Mouse (Mus musculus): ENCODE data around the gene Gsdma3.
"Not testable (repeated sequence)": the region's sequence is repeated elsewhere in the genome, so short reads cannot be mapped to it uniquely, and the experiment has no call there.

Gene Gsdma3

DNA sequence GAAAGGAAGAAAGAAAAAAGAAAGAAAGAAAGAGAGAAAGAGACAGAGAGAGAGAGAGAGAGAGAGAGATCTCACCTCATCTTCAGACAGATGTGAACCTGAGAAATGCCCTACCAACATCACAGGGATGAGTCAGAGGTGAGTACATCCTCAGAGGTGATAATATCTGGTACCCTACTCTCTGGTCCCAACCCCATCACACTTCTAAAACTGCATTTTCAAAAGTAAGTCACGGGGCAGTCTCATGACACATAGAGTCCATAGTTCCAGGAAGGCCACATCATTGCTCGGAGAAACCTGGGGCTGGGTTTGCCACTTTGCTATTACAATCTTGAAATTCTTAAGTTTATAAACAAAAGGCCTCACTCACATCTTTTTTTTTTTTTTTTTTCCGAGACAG lies 30.2 kb upstream of the Gsdma3 start:
- no peak for DNase-seq (ENCODE audit: low spot score)

DNA sequence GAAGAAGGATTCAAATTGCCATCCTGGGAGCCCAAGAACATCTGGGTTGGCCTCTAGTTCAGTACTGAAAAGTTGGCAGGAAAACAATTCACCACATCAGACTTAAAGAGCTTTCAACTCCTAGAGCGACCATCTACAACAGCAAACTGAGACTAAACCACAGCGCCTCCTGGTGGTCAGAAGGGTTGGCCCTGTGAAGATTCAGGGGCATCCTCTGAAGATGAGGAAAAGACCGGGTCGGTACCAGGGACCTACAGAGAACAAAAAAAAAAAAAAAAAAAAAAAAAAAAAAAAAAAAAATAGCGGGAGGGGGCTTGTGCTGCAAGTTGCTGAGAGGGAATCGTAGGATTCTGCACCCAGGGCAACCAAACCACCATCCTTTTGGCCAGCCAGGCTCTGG lies 28.8 kb upstream of the Gsdma3 start:
- DNase-seq (ENCODE audit: low spot score), result peak; percentile 62

GRCm38 (mm10) chr11:98597991-98598390 lies 28.2 kb upstream of the Gsdma3 start, which contains the start of gene Lrrc3c:
Gene Lrrc3c (plus strand): TSS chr11:98598291.
- DNase-seq (ENCODE audit: low spot score), result no peak

DNA sequence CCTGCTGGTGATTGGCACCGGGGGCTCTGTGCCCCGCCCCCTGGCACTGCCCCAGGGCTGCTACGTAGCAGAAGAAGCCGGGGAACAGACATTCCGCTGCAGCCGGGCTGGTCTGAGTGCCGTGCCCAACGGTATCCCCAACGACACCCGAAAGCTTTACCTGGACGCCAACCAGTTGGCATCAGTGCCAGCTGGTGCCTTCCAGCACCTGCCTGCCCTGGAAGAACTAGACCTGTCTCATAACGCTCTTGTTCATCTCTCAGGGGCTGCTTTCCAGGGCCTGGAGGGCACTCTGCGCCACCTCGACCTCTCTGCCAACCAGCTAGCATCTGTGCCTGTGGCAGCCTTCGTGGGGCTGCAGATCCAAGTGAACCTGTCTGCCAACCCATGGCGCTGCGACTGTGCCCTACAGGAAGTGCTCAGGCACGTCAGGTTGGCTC lies 27.3 kb upstream of the Gsdma3 start:
- no peak for DNase-seq (ENCODE audit: low spot score)

GRCm38 (mm10) chr11:98599291-98599690 lies 26.9 kb upstream of the Gsdma3 start:
- no peak for DNase-seq (ENCODE audit: low spot score)

DNA sequence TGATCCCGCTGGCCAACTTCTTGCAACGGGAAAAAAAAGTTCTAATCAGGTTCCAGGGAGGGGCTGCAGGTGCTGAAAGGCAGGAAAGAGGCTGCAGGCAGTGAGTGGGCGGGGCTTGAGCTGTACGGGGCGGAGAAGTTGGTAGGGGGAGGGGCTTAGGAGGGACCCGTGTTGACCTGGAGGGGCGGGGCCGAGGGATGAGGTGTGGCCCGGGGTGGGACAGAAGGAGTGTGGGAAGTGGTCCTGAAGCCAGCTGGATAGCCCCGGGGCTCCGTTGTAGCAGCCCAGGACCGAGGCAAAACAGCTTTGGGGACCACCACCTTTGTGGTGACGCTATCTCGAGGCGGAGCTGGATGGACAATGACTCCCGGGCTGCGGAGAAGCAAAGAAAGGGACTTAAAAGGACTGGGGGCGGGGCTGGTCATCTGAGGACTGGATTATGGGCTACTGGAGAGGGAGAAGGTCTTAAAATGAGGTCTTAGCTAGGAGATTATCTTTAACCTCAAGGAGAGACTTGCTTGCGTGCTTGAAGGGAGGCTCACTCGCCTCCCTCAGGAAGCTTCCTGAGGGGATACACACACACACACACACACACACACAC lies 24.0 kb upstream of the Gsdma3 start:
- no peak for DNase-seq (ENCODE audit: low spot score)

GRCm38 (mm10) chr11:98603953-98604352 lies 22.2 kb upstream of the Gsdma3 start:
- no peak for DNase-seq (ENCODE audit: low spot score)

- DNase-seq (ENCODE audit: low spot score), result not testable (repeated sequence)
These were observed 21.2 kb upstream of the Gsdma3 start for GRCm38 (mm10) chr11:98604911-98605310.

GRCm38 (mm10) chr11:98606763-98607162 lies 19.4 kb upstream of the Gsdma3 start:
- DNase-seq (ENCODE audit: low spot score), result no peak

DNA sequence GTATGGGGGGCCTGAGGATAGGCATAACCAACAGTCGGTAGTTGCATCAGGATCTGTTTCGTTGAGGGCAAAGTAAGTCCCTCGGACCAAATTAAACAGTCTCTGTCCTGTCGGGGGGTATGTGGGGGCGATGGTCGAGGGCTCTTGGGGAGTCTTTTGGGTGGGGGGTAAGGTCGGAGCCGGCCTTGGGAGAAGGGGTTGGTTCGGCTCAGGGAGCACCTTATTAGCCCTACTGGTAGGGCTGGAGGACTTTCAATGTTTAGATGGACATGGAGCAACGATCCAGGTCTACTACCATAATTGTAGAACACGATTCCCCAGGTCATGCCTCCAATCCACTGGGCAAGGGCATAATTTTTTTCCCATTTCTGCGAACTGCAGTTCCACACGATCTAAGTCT lies 5.4 kb upstream of the Gsdma3 start:
- no peak for DNase-seq (ENCODE audit: low spot score)

- DNase-seq (ENCODE audit: low spot score), result not testable (repeated sequence)
These were observed 2.2 kb upstream of the Gsdma3 start for GRCm38 (mm10) chr11:98623981-98624380.

DNA sequence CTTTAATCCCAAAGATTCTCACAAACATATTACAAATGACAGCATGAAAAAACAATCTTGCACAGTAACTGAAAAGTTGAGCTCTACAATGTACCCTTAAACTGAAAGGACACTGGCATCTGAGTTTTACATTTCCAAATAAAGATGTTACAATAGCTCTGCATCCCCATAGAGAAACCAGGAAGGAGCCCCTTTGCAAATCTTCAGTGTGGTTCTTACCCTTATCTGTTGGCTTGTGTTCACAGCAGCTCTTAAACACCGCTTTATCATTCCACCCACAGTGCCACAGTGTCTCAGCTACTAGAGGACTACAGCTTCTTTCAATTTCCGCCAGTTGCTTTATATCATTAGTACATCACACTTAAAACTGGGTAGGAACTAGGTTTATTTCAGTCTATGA lies 1.8 kb upstream of the Gsdma3 start:
- not testable (repeated sequence) for DNase-seq (ENCODE audit: low spot score)

DNA sequence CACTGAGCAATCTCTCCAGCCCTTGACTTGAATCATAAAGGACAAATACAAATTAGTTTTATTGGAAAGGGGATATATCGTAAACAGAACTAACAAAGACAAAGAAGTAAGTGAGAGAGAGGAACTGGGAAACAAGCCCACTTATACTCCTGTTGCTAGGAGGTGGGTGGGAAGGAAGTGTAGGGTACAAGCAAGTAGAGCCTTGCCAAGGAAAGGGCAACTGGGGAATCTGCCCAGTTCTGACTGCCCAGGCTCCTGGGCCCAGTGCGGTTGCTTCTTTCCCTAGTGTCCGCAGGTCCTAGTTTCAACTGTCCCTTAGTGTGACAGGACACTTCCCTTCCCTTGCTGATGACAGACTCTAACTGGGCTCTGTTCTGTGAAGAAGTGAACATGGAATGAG lies 2.5 kb downstream of the Gsdma3 start:
- DNase-seq (ENCODE audit: low spot score), result no peak

- no peak for DNase-seq (ENCODE audit: low spot score)
These were observed 4.5 kb downstream of the Gsdma3 start for GRCm38 (mm10) chr11:98630646-98631045.

- DNase-seq (ENCODE audit: low spot score), result peak; percentile 24
These were observed 9.3 kb downstream of the Gsdma3 start for GRCm38 (mm10) chr11:98635312-98635970.

DNA sequence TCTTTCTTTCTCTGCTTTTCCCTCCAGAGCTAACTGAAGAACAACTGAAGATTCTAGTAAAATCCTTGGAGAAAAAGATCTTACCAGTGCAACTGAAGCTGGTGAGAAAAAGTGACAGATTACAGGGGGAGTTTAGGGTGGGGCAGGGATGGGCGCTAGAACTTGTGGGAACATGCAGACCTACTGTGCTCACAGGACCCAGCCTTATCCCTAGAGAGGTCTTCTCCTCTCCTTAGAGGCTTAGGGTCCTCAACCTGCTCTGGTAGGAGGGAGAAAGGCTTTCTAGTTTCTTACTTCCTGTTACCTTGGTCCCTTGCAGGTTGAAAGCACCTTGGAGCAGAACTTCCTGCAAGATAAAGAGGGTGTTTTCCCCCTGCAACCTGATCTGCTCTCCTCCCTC lies 11.3 kb downstream of the Gsdma3 start:
- DNase-seq (ENCODE audit: low spot score), result no peak

DNA sequence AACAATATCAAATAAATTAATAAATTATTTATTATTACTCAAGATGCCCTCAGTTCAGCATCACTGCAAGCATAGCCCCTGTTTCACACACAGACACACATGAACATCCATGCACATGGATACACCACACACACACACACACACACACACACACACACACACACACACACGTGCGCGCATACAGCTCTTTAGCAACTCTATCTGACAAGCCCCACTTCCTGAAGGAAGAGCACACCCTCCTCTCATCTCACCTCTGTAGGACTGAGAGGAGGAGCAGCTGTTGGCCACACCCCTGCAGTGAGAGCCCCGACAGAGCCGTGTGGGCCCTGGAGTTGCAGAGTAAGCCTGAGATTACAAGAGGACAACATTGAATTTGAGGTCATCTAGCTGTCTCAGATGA lies 13.9 kb downstream of the Gsdma3 start:
- DNase-seq (ENCODE audit: low spot score), result no peak

DNA sequence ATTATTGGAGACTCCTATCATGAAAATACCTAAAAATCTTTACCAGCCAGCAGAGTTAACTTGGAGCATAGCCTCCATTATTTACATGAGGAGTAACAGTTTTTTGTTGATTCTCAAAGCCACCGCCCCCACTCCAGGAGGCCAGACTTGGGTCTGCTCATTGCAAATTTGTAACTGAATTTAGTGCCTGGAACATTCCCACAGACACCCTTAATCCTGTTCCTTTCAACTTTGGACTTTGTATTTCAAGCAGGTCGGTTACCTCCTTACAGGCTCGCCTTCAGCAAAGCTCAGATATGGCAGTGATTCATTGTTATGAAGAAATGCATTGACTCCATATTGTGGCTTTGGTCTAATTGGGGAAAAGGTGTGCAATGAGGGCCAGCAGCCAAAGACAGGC lies 18.6 kb downstream of the Gsdma3 start:
- no peak for DNase-seq (ENCODE audit: low spot score)

- no peak for DNase-seq (ENCODE audit: low spot score)
These were observed 19.8 kb downstream of the Gsdma3 start for GRCm38 (mm10) chr11:98645946-98646345.

GRCm38 (mm10) chr11:98646459-98646858 lies 20.3 kb downstream of the Gsdma3 start, which contains the start of gene Gsdma2:
Gene Gsdma2 (plus strand): TSS chr11:98646759.
- no peak for DNase-seq (ENCODE audit: low spot score)

DNA sequence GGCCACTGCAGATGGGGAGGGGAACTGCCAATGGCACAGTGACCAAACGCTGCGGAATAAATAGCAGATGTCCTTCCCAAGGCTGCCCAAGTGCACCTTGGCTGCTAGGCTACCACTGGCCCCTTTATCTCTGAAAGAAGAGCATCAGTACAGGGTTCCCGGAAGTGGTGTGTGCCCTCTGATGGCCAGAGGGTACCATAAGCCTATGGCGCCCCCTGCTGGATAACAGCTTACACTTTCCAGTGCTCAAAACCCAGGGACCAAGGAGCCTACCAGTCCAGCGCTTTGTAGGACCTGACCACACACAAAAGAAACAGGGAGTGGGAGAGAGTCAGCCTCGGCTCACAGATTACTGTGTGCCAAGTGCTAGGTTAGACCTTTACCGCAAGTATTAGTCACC lies 28.9 kb downstream of the Gsdma3 start:
- peak; percentile 34 for DNase-seq (ENCODE audit: low spot score)

DNA sequence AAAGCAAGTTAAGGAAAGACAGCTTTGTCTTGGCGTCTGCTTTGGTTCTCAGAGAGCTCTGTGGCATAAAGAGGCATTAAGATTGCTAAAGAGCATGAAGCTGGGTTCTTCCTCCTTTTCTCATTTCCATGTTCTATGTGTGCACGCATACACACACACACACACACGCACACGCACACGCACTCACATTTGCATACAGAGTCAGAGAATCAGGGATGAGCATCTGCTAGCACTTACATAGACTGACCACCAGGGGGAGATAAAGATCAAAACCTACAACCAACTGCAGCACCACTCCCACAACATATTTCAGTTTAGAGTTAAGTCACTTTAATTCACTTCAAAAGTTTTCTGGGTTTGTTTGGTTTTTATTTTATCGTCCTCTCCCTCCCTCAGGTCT lies 34.4 kb downstream of the Gsdma3 start:
- DNase-seq (ENCODE audit: low spot score), result peak; percentile 22

- DNase-seq (ENCODE audit: low spot score), result no peak
These were observed 37.9 kb downstream of the Gsdma3 start, which contains the start of gene Gsdma for GRCm38 (mm10) chr11:98664091-98664490. Gene Gsdma (plus strand): TSS chr11:98664351.

GRCm38 (mm10) chr11:98668984-98669383 lies 42.8 kb downstream of the Gsdma3 start:
- DNase-seq (ENCODE audit: low spot score), result no peak

All from ovary, postnatal 14 days (tissue).